Mouse (Mus musculus) forebrain, embryonic 11.5 days (tissue): ENCODE data around the gene Btg2. TPM values are rescaled to one million over a fixed set of nuclear protein-coding genes. Genes with fewer than 3 reads are reported as not detected.

Experiments
- ATAC-seq: fragments of 200-750 bp; cut with Nextera tagmentation; replicated peaks from 2 replicates; pipeline ENCODE4 v1.8.0; 2017; ENCODE audit warnings: moderate TSS enrichment; ENCODE audit not compliant: low FRiP score
- DNase-seq: peaks from one replicate; pipeline ENCODE4 v3.0.0-alpha.2; 2017; ENCODE audit warnings: low spot score
- H3K27ac ChIP-seq: fragments of 300-500 bp; sonication (generic); 2 replicates; pipeline ENCODE4 v1.5.1; 2014; ENCODE audit warnings: low read depth, low read length
- H3K27me3 ChIP-seq: fragments of 300-500 bp; sonication (generic); 2 replicates; pipeline ENCODE4 v1.6.1; 2014; ENCODE audit warnings: mild to moderate bottlenecking, low read length, mixed read lengths; ENCODE audit not compliant: control insufficient read depth, insufficient read depth
- H3K36me3 ChIP-seq: fragments of 300-500 bp; sonication (generic); 2 replicates; pipeline ENCODE4 v1.6.1; 2014; ENCODE audit warnings: mild to moderate bottlenecking, low read length, moderate library complexity, mixed read lengths; ENCODE audit not compliant: control insufficient read depth, insufficient read depth
- H3K4me1 ChIP-seq: fragments of 300-500 bp; sonication (generic); replicated peaks from 2 replicates; pipeline ENCODE4 v1.6.1; 2014; ENCODE audit warnings: low read length, mixed read lengths; ENCODE audit not compliant: control insufficient read depth, insufficient read depth
- H3K4me2 ChIP-seq: fragments of 300-500 bp; sonication (generic); 2 replicates; pipeline ENCODE4 v1.6.1; 2014; ENCODE audit warnings: low read depth, mild to moderate bottlenecking, low read length, moderate library complexity, mixed read lengths; ENCODE audit not compliant: severe bottlenecking
- H3K4me3 ChIP-seq: fragments of 300-500 bp; sonication (generic); 2 replicates; pipeline ENCODE4 v1.5.1; 2014; ENCODE audit warnings: low read depth, low read length
- H3K9ac ChIP-seq: fragments of 300-500 bp; sonication (generic); 2 replicates; pipeline ENCODE4 v1.6.1; 2014; ENCODE audit warnings: low read length
- H3K9me3 ChIP-seq: fragments of 300-500 bp; sonication (generic); 2 replicates; pipeline ENCODE4 v1.6.1; 2016; ENCODE audit warnings: low read length, mixed read lengths; ENCODE audit not compliant: control insufficient read depth
- WGBS: fragments of 180-500 bp; shearing (Covaris S2); extraction: QIAGEN DNeasy Blood & Tissue Kit; methylation state at CpG from one replicate; pipeline ENCODE4 v1.1.7; 2014; 5-methylcytosine and 5-hydroxymethylcytosine counted together
- polyA plus RNA-seq: library from polyadenylated mRNA; unstranded; fragments of >200 nt; fragmentation: Nextera tagmentation; extraction: Ambion mirVana; gene quantifications from 2 replicates; pipeline ENCODE4 v1.2.1, GENCODE M21; 2014

Btg2 gene
- polyA plus RNA-seq, 1 experiment from 2014 or later = 110 TPM

- Histone ChIP-seq H3K27ac (no peak overlapping the region), H3K4me2 (no peak overlapping the region), H3K9me3 (no peaks in the 10 kb centered on the region), H3K27me3 (no peaks in the 10 kb centered on the region), H3K9ac (no peak overlapping the region), H3K4me1 (peaks cover 25% of the 10 kb centered on the region), H3K4me3 (no peak overlapping the region), H3K36me3 (no peaks in the 10 kb centered on the region)
- DNase-seq (no peak), ATAC-seq (no peak)
- 62% methylated on average over 7 of the region's 7 CpGs for WGBS
Observed at GRCm38 (mm10) chr1:134095033-134095612, 16.2 kb upstream of the Btg2 start.

GRCm38 (mm10) chr1:134093771-134094526 lies 15.0 kb upstream of the Btg2 start:
- Histone ChIP-seq H3K4me2 (peak overlapping the region; percentile 79; the same call in 1 of the 2 replicates), H3K4me3 (no peak overlapping the region), H3K9ac (no peak overlapping the region), H3K9me3 (no peaks in the 10 kb centered on the region), H3K27ac (no peak overlapping the region), H3K27me3 (no peaks in the 10 kb centered on the region), H3K36me3 (no peaks in the 10 kb centered on the region), H3K4me1 (peaks cover 21% of the 10 kb centered on the region)
- WGBS = 68% methylated on average over 13 of the region's 13 CpGs
- DNase-seq = no peak
- ATAC-seq = no peak

DNA sequence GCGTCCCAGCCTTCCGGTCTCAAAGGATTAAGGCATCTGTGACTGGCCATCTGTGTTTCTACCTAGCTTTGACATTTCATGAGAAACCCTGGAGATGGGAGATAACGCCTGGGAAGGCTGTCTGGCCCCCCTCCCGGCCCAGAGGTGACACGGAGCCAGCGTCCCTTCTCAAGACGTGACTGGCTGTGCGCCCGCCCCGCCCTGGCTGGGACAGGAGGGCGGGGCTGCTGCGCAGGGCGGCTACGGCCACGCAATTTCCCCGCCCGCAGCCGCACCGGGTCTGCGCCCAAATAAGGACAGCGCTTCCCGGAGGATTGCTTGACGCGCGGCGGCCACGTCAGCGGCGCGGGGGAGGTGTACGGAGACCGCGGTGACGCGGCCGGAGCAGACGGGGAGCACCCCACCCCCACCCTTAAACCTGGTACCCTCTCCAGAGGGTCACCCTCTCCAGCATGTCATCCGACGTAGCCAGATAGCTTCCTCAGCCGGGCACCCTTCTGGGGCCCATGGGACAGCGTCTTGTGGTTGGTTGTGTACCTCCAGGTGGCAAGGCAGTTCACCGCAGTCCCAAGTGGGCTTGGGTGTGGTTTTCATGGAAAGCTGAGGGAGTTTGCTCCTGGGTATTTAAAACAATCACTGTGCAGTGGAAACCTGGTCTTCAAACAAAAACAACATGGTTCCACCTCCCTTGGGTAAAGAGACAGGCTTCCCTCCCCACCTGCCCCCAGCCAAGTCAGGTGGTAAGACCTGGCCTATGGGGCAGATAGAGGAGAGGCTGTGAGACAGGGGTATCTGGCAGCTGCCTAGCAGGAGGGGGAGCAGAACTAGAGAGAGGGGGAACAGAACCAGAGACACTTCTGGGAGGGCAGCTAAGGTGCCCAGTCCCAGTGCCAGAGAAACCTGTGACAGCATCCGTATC lies 14.2 kb upstream of the Btg2 start:
- peak overlapping the region; percentile 38 for H3K4me3 ChIP-seq
- H3K27ac ChIP-seq = peak overlapping the region; percentile 51; the same call in 1 of the 2 replicates
- no peaks in the 10 kb centered on the region for H3K36me3 ChIP-seq
- ATAC-seq = peak; percentile 88
- peak overlapping the region; percentile 60 for H3K9ac ChIP-seq
- H3K4me1 ChIP-seq = peaks cover 21% of the 10 kb centered on the region
- peak overlapping the region; percentile 79 for H3K4me2 ChIP-seq
- 2% methylated on average over 43 of the region's 43 CpGs for WGBS
- H3K9me3 ChIP-seq = no peaks in the 10 kb centered on the region
- DNase-seq = peak; percentile 85
- H3K27me3 ChIP-seq = no peaks in the 10 kb centered on the region

DNA sequence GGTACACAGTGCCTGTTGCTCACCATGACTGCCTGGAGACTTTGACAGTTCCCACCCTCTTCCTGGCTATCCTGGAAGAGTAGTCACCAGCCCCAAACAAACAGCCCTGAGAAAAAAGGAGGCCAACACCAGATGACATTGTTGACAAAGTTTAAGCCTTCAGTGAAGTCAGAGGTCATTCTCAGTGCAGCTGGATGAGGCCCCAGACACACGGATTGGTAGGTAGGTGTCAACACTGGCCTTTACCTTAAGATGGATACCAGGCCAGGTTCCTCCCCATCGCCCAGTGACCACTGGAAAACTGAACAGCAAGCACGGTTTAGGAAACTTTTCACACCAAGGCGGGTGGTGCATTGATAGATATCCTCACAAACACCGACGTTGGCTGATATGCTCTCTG lies 13.4 kb upstream of the Btg2 start:
- H3K9ac ChIP-seq = peak overlapping the region; percentile 60
- no peaks in the 10 kb centered on the region for H3K36me3 ChIP-seq
- DNase-seq (no peak), ATAC-seq (no peak)
- H3K27me3 ChIP-seq = no peaks in the 10 kb centered on the region
- peak overlapping the region; percentile 79 for H3K4me2 ChIP-seq
- 38% methylated on average over 6 of the region's 6 CpGs for WGBS
- H3K4me3 ChIP-seq = peak overlapping the region; percentile 38; the same call in 1 of the 2 replicates
- H3K4me1 ChIP-seq = peaks cover 21% of the 10 kb centered on the region
- peak overlapping the region; percentile 31; the same call in 1 of the 2 replicates for H3K27ac ChIP-seq
- H3K9me3 ChIP-seq = no peaks in the 10 kb centered on the region

- H3K4me2 ChIP-seq = no peak overlapping the region
- no peak for ATAC-seq
- no peak overlapping the region for H3K4me3 ChIP-seq
- no peak for DNase-seq
- H3K27me3 ChIP-seq = no peaks in the 10 kb centered on the region
- WGBS = 86% methylated on average over 3 of the region's 3 CpGs
- no peaks in the 10 kb centered on the region for H3K36me3 ChIP-seq
- no peak overlapping the region for H3K27ac ChIP-seq
- no peaks in the 10 kb centered on the region for H3K9me3 ChIP-seq
- peaks cover 23% of the 10 kb centered on the region for H3K4me1 ChIP-seq
- H3K9ac ChIP-seq = no peak overlapping the region
Observed at GRCm38 (mm10) chr1:134091851-134092250, 12.9 kb upstream of the Btg2 start.

DNA sequence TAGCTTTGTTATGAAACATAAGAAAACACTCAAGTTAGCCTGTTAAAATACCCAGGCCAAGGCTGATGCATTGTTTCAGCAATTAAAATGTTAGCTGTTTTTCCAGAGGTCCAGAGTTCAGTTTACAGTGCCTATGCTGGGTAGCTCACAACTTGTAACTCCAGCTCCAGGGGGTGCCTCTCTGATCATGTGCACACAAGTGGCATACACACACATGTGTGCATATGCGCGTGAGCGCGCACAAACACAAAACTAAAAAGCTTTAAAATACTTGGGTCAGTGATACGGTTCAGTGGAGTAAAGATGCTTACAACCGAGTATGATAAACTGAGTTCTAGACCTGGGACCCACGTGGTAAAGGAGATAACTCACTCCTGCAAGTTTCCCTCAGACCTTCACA lies 10.2 kb upstream of the Btg2 start:
- 90% methylated on average over 7 of the region's 7 CpGs for WGBS

GRCm38 (mm10) chr1:134086811-134087398 lies 8.0 kb upstream of the Btg2 start:
- no peak overlapping the region for H3K4me3 ChIP-seq
- ATAC-seq (no peak), DNase-seq (no peak)

More for the DNA sequence above, 10.2 kb upstream of the Btg2 start:
- H3K36me3 ChIP-seq = no peaks in the 10 kb centered on the region
- peaks cover 28% of the 10 kb centered on the region for H3K4me1 ChIP-seq
- no peak overlapping the region for H3K4me2 ChIP-seq
- DNase-seq (no peak), ATAC-seq (no peak)
- no peak overlapping the region for H3K4me3 ChIP-seq
- no peaks in the 10 kb centered on the region for H3K9me3 ChIP-seq
- H3K9ac ChIP-seq = no peak overlapping the region
- no peaks in the 10 kb centered on the region for H3K27me3 ChIP-seq
- no peak overlapping the region for H3K27ac ChIP-seq

DNA sequence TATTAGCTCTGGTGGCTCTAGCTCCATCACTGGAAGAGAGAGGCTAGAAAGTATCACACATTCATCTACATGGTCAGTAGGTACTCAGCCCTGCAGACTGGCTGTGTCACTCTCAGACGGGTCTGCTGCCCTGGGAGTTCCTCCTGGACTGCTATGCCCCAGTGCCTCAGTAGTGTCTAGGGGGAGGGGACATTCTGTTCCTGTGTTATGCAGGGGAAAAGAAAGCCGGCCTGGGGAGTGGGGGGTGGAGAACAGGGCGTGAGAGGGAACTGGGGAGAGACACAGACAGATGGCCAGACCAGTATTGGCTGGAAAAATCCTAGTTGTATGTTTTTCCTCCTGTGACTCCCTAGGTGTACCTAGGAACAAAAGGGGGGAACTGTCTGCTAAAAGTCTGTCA lies 7.1 kb upstream of the Btg2 start:
- 15% methylated on average over 3 of the region's 3 CpGs for WGBS
- 0 out of 2 replicates have a peak overlapping the region, but pooled peaks have one; percentile 14 for H3K27ac ChIP-seq
- no peaks in the 10 kb centered on the region for H3K9me3 ChIP-seq
- no peaks in the 10 kb centered on the region for H3K36me3 ChIP-seq
- no peak overlapping the region for H3K4me3 ChIP-seq
- ATAC-seq (no peak; the same call in 1 of the 2 replicates), DNase-seq (no peak)
- no peak overlapping the region for H3K9ac ChIP-seq
- H3K4me1 ChIP-seq = peaks cover 13% of the 10 kb centered on the region; the same call in 1 of the 2 replicates
- no peak overlapping the region for H3K4me2 ChIP-seq
- H3K27me3 ChIP-seq = no peaks in the 10 kb centered on the region

More at GRCm38 (mm10) chr1:134086811-134087398, 8.0 kb upstream of the Btg2 start:
- Histone ChIP-seq H3K27me3 (no peaks in the 10 kb centered on the region), H3K9ac (peak overlapping the region; percentile 35; the same call in 1 of the 2 replicates), H3K36me3 (no peaks in the 10 kb centered on the region), H3K27ac (no peak overlapping the region), H3K4me1 (peaks cover 13% of the 10 kb centered on the region; the same call in 1 of the 2 replicates), H3K9me3 (no peaks in the 10 kb centered on the region), H3K4me2 (no peak overlapping the region; the same call in 1 of the 2 replicates)
- 66% methylated on average over 16 of the region's 16 CpGs for WGBS
